Mouse (Mus musculus): ENCODE measurements around the gene Olfr898.

Gene Olfr898

DNA sequence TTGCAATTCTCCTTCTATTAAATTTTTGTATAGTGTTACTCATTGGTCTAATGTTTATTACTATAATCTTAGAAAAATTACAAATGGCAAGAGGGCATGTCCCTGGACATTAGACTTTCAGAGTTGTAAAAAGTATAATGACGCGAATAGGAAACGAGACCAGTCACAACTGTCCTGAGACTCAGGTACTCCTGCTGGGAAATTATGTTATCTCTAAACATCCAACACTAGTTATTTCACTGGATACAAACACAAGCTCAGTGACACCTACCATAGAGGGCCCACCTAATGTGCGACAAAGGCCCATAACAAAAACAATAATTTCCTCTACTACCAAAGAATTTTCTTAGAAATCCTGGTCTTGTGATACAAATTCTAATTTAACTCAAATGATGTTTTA lies at the start of gene Olfr898:
TSS of gene Olfr898 (plus strand) at position 301 of the 400 bp plus-strand sequence.
- no peak for DNase-seq (ENCODE audit: low spot score)

DNA sequence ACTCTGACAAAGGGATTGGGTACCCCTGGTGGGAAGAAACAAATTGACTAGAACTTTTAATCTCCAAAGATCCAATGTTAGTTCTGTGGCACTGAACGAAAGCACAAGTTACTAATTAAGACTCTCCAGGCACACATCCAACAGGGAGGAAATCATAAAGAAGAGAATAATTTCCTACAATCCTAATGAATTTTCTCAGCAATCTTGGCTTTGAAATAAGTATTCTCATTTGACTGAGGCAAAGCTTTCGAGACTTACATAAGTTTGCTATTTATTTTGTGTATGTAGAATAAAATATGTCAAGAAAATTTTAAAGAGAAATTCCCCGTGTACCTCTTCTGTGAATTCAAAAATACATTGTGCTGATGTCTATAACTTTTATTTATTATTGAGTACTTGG lies 19.5 kb upstream of the Olfr898 start, which contains the start of gene Olfr25:
TSS of gene Olfr25 (plus strand) at position 301 of the 400 bp plus-strand sequence.
- DNase-seq (ENCODE audit: low spot score), result no peak

DNA sequence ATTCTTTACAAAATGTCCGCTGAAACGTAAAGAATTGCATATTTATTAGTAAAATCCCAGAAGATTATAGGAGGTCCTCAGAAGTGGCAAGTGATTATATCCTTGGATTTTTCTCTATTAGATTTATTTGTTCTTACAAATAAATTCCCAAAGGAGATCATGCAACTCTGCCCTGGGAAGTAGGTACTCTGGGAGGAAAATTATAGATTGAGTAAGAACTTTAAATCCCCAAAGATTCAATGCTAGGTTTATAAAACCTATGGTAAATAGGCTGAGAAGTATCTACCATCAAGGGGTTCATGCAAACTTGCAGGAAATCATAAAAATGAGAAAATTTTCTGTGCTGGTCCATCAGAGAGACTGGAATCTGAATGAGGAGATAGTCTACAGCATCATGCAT lies 18.4 kb downstream of the Olfr898 start, which contains the start of gene Olfr250:
TSS of gene Olfr250 (plus strand) at position 301 of the 400 bp plus-strand sequence.
- no peak for DNase-seq (ENCODE audit: low spot score)

DNA sequence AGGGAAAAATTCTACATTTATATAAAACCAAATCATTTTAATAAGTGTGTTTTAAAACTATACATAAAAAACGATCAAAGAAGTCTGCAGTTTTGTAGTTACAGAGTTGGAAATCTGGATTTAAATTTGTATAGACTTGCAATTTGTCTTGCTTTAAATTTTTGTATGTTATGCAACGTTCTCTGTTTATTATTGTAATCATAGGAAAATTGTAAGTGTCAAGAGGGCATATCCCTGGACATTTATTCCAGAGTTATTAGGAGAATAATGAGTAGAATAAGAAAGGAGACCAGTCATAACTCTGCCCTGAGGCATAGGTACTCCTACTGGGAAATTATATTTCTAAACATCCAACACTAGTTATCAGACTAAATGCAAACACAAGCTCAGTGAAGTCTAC lies 28.6 kb downstream of the Olfr898 start, which contains the start of gene Olfr251:
TSS of gene Olfr251 (plus strand) at position 301 of the 400 bp plus-strand sequence.
- DNase-seq (ENCODE audit: low spot score), result no peak

- no peak for DNase-seq (ENCODE audit: low spot score)
Measured at GRCm38 (mm10) chr9:38401398-38401797, 53.2 kb downstream of the Olfr898 start, which contains the start of gene Olfr147. Olfr147 (plus strand) TSS chr9:38401698.
